Mouse (Mus musculus): ENCODE data around the gene S1pr3.

DNA sequence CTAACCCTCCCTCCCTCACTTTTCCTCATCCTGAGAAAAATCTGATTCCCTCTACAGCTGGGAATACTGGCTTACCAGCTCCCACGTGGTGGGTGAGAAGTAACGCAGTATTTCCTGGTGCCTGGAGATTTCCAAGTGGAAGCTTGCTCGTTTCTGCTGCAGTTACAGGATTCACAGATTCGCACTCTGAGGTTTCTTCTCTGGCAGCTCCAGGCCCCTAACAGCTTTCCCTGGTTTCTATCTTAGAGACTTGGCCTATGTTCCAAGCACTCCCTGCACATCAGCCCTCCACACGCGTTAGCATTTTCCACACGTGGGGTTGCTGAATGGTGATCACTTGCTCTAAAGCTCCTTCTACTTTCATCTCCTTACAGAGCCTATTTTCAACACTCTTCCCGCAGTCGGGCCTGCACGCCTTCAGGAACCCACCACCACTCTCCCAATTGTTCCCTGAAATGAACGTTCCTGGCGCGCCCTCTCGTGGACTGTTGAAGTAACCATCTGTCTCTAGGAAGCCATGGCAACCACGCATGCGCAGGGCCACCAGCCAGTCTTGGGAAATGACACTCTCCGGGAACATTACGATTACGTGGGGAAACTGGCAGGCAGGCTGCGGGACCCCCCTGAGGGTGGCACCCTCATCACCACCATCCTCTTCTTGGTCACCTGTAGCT, 10.0 kb downstream of the S1pr3 start:
- TF ChIP-seq GATA1 (IDR thresholded peaks at IDR 0.05; ENCODE audit: borderline replicate concordance, low read length) (no peak), FLI1 (IDR thresholded peaks at IDR 0.05; ENCODE audit: low read length) (no peak)
